Mouse (Mus musculus): ENCODE data around the gene Mapk8ip2. TPM values are rescaled to one million over a fixed set of nuclear protein-coding genes. Genes with fewer than 3 reads are reported as not detected.
A peak's percentile ranks its signal among the peaks of the same experiment; 100 is the strongest.

Mapk8ip2 gene
- polyA plus RNA-seq, 1 experiment from 2014 or later: 9.2 TPM

- Histone ChIP-seq H3K4me3 (peak overlapping the region; percentile 73), H3K27ac (replicated peaks) (peak overlapping the region; percentile 85; the same call in 1 of the 2 replicates), H3K36me3 (replicated peaks) (no peaks in the 10 kb centered on the region), H3K27me3 (replicated peaks; ENCODE audit: low read depth, poor library complexity, severe bottlenecking) (peaks cover 15% of the 10 kb centered on the region), H3K4me1 (peaks cover 28% of the 10 kb centered on the region), H3K9me3 (no peaks in the 10 kb centered on the region)
- DNase-seq (ENCODE audit: low spot score): no peak
- 87% methylated on average over 7 of the region's 7 CpGs for WGBS
Observed at GRCm38 (mm10) chr15:89475293-89475600, 21.5 kb downstream of the Mapk8ip2 start.

- peak; percentile 92 for DNase-seq (ENCODE audit: low spot score)
- H3K27me3 ChIP-seq (replicated peaks; ENCODE audit: low read depth, poor library complexity, severe bottlenecking): peaks cover 15% of the 10 kb centered on the region
- WGBS: 10% methylated on average over 44 of the region's 44 CpGs
- H3K4me1 ChIP-seq: peaks cover 34% of the 10 kb centered on the region
- no peaks in the 10 kb centered on the region for H3K36me3 ChIP-seq (replicated peaks)
- peak overlapping the region; percentile 85 for H3K27ac ChIP-seq (replicated peaks)
- no peaks in the 10 kb centered on the region for H3K9me3 ChIP-seq
- peak overlapping the region; percentile 73 for H3K4me3 ChIP-seq
Observed at GRCm38 (mm10) chr15:89475611-89476474, 22.1 kb downstream of the Mapk8ip2 start.

- WGBS: 10% methylated on average over 5 of the region's 5 CpGs
- peaks cover 15% of the 10 kb centered on the region for H3K27me3 ChIP-seq (replicated peaks; ENCODE audit: low read depth, poor library complexity, severe bottlenecking)
- no peaks in the 10 kb centered on the region for H3K9me3 ChIP-seq
- DNase-seq (ENCODE audit: low spot score): no peak
- no peaks in the 10 kb centered on the region for H3K36me3 ChIP-seq (replicated peaks)
- H3K4me3 ChIP-seq: peak overlapping the region; percentile 73
- peak overlapping the region; percentile 85 for H3K27ac ChIP-seq (replicated peaks)
- peaks cover 34% of the 10 kb centered on the region for H3K4me1 ChIP-seq
Observed at GRCm38 (mm10) chr15:89476475-89476815, 22.7 kb downstream of the Mapk8ip2 start.

DNA sequence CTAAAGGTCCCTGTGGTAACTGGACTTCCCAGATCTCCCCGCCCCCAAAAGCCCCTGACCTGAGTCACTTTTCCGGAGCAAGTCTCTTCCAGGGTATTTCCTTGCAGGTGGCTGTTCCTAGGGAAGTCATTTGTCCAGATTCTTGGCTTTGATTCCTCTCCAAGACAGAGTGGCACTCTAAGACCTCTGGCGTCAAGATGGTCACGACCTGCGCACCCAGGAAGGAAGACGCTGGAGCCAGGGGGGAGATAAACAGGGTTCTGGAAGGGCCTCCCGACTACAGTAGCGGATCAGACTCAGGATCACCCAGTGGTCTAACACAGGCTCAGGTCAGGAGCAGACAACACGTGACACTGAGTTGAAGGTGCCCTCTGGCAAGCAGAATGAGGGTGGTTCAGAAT, 23.4 kb downstream of the Mapk8ip2 start, which contains the start of gene Arsa:
Gene Arsa (minus strand): TSS at position 335 of the 401 bp plus-strand sequence.
- Histone ChIP-seq H3K36me3 (replicated peaks) (no peaks in the 10 kb centered on the region), H3K27ac (replicated peaks) (peak within 1 kb of the TSS; percentile 85), H3K9me3 (no peaks in the 10 kb centered on the region), H3K27me3 (replicated peaks; ENCODE audit: low read depth, poor library complexity, severe bottlenecking) (peaks cover 15% of the 10 kb centered on the region), H3K4me3 (peak within 1 kb of the TSS; percentile 73), H3K4me1 (peaks cover 34% of the 10 kb centered on the region)
- DNase-seq (ENCODE audit: low spot score): no peak
- 26% methylated on average over 9 of the region's 9 CpGs for WGBS

DNA sequence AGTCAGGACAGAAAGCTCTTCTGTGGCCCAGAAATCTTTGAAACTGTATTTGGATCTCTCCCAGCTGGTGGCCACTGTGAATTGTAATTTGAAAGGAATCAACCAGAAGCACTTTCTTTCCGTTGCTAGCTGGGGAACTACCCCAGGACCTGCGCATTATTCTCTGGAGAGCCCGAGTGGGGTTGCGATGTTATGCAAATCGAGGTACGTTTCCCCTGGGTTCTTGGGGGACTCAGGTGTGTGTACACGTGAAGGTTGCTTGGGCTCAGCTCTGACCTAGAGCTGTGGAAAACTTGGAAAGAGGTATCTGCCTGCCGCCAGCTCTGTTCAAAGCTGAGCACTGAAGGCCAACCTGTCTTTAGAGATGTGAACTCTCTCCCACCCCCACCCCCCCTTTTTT, 24.1 kb downstream of the Mapk8ip2 start:
- Histone ChIP-seq H3K27ac (replicated peaks) (no peak overlapping the region), H3K4me3 (no peak overlapping the region), H3K4me1 (peaks cover 34% of the 10 kb centered on the region), H3K36me3 (replicated peaks) (no peaks in the 10 kb centered on the region), H3K27me3 (replicated peaks; ENCODE audit: low read depth, poor library complexity, severe bottlenecking) (peaks cover 15% of the 10 kb centered on the region), H3K9me3 (no peaks in the 10 kb centered on the region)
- DNase-seq (ENCODE audit: low spot score): no peak
- WGBS: 40% methylated on average over 8 of the region's 8 CpGs

GRCm38 (mm10) chr15:89478622-89479021, 24.9 kb downstream of the Mapk8ip2 start:
- H3K27ac ChIP-seq (replicated peaks): no peak overlapping the region
- no peak overlapping the region for H3K4me3 ChIP-seq
- no peak for DNase-seq (ENCODE audit: low spot score)
- no peaks in the 10 kb centered on the region for H3K36me3 ChIP-seq (replicated peaks)
- peaks cover 15% of the 10 kb centered on the region for H3K27me3 ChIP-seq (replicated peaks; ENCODE audit: low read depth, poor library complexity, severe bottlenecking)
- H3K9me3 ChIP-seq: no peaks in the 10 kb centered on the region
- 85% methylated on average over 3 of the region's 3 CpGs for WGBS
- H3K4me1 ChIP-seq: peaks cover 34% of the 10 kb centered on the region

GRCm38 (mm10) chr15:89480584-89480983, 26.9 kb downstream of the Mapk8ip2 start:
- DNase-seq (ENCODE audit: low spot score): no peak
- Histone ChIP-seq H3K36me3 (replicated peaks) (no peaks in the 10 kb centered on the region), H3K27me3 (replicated peaks; ENCODE audit: low read depth, poor library complexity, severe bottlenecking) (peaks cover 15% of the 10 kb centered on the region), H3K4me1 (peaks cover 23% of the 10 kb centered on the region), H3K27ac (replicated peaks) (no peak overlapping the region), H3K9me3 (no peaks in the 10 kb centered on the region), H3K4me3 (no peak overlapping the region)
- 74% methylated on average over 8 of the region's 8 CpGs for WGBS

- WGBS: 80% methylated on average over 12 of the region's 12 CpGs
- no peaks in the 10 kb centered on the region for H3K9me3 ChIP-seq
- no peak for DNase-seq (ENCODE audit: low spot score)
Observed at GRCm38 (mm10) chr15:89488182-89488581, 34.5 kb downstream of the Mapk8ip2 start.

DNA sequence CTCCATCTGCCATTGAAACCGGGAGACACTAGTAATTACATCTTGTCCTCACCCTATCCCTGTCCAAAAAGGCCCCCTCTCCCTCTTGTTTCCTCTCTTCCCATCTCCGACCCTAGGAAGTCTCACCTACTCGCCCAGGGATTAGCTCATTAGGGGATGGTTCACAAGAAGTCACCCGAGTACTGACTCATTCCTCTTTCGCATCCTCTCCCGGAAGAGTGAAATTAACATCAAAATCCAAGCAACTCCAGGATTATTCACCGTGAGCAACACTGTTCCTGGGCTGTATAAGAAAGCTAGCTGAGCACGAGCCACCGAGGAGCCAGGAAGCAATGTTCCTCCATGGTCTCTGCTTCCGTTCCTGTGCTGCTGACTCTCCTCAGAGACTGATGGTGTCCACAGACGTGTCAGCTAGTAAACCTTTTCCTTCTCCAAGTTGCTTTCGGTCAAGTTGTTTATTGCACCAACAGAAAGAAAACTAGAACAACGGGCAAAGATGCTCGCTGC, 35.0 kb downstream of the Mapk8ip2 start:
- Histone ChIP-seq H3K36me3 (replicated peaks) (no peaks in the 10 kb centered on the region), H3K27ac (replicated peaks) (no peak overlapping the region), H3K27me3 (replicated peaks; ENCODE audit: low read depth, poor library complexity, severe bottlenecking) (no peaks in the 10 kb centered on the region), H3K9me3 (no peaks in the 10 kb centered on the region), H3K4me3 (no peak overlapping the region), H3K4me1 (no peaks in the 10 kb centered on the region)
- DNase-seq (ENCODE audit: low spot score): no peak
- WGBS: 52% methylated on average over 14 of the region's 14 CpGs

More at GRCm38 (mm10) chr15:89488182-89488581, 34.5 kb downstream of the Mapk8ip2 start:
- H3K27ac ChIP-seq (replicated peaks): no peak overlapping the region
- no peaks in the 10 kb centered on the region for H3K36me3 ChIP-seq (replicated peaks)
- no peak overlapping the region for H3K4me3 ChIP-seq
- H3K27me3 ChIP-seq (replicated peaks; ENCODE audit: low read depth, poor library complexity, severe bottlenecking): no peaks in the 10 kb centered on the region
- H3K4me1 ChIP-seq: no peaks in the 10 kb centered on the region

DNA sequence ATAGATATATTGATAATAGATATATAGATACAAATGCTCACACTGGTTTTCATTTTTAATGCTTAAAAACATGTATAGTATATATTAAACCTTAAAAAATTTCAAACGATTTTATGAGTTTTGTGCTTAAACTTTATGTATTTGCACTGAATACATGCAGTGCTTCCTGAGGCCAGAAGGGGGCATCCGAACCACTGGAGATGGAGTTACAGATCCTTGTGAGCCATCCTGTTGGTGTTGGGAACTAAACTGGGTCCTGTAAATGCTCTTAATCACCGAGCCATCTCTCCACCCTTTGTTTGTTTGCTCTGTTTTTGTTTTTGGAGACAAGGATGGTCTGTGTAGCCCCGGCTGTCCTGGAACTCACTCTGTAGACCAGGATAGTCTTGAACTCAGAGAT, 41.3 kb downstream of the Mapk8ip2 start:
- Histone ChIP-seq H3K36me3 (replicated peaks) (no peaks in the 10 kb centered on the region), H3K27ac (replicated peaks) (no peak overlapping the region), H3K4me3 (no peak overlapping the region), H3K9me3 (0 out of 2 replicates have a peak, but pooled peaks cover 2% of the 10 kb centered on the region), H3K27me3 (replicated peaks; ENCODE audit: low read depth, poor library complexity, severe bottlenecking) (peaks cover 42% of the 10 kb centered on the region), H3K4me1 (peaks cover 30% of the 10 kb centered on the region)
- 81% methylated on average over 4 of the region's 4 CpGs for whole genome bisulfite sequencing
- no peak for DNase-seq (ENCODE audit: low spot score)

DNA sequence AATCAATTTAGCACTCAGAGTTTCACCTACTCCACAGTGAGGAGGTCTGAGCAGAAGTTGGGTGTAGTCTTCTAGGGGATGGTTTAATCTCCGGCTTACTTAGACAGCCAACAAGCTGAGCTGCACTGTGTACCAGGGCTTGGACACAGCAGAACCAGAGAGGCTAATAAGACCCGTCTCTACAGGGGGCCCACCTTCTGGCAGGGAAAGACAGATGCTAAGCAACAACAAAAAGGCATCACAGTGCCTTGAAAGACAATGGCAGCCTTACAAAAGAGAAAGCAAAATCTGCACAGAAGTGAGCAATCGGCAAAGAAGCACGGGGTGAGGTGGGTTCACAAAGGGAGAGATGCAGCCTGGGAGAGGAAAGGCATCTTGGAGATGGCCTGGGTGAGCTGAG, 42.4 kb downstream of the Mapk8ip2 start:
- Histone ChIP-seq H3K27ac (replicated peaks) (no peak overlapping the region), H3K27me3 (replicated peaks; ENCODE audit: low read depth, poor library complexity, severe bottlenecking) (peaks cover 53% of the 10 kb centered on the region), H3K36me3 (replicated peaks) (no peaks in the 10 kb centered on the region), H3K9me3 (0 out of 2 replicates have a peak, but pooled peaks cover 2% of the 10 kb centered on the region), H3K4me3 (no peak overlapping the region), H3K4me1 (peaks cover 40% of the 10 kb centered on the region)
- no peak for DNase-seq (ENCODE audit: low spot score)
- WGBS: 42% methylated on average over 4 of the region's 4 CpGs

DNA sequence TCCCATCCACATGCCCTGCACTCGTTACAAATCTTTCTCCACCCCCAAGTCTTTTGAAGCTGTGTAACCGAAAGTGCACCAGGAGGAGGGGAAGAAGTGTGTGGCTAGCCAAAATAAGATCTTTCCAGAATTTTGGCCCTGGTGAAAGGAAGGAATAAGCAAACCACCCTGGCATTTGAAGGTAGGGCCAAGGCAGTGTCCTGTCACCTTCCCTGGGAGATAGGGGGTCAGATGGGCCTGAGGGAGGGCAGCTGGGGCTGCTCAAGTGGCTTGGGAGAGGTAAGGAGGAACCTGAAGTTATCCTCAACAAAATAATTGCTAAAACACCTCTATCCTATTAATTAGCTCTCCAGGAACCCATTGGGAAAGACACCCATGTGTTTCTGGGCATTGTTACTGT, 43.1 kb downstream of the Mapk8ip2 start:
- 33% methylated on average over 2 of the region's 2 CpGs for WGBS
- no peak for DNase-seq (ENCODE audit: low spot score)
- H3K27ac ChIP-seq (replicated peaks): no peak overlapping the region
- 0 out of 2 replicates have a peak, but pooled peaks cover 2% of the 10 kb centered on the region for H3K9me3 ChIP-seq
- H3K4me1 ChIP-seq: peaks cover 43% of the 10 kb centered on the region
- H3K4me3 ChIP-seq: no peak overlapping the region
- H3K36me3 ChIP-seq (replicated peaks): no peaks in the 10 kb centered on the region
- H3K27me3 ChIP-seq (replicated peaks; ENCODE audit: low read depth, poor library complexity, severe bottlenecking): peaks cover 60% of the 10 kb centered on the region
